In the genomic region with DNA sequence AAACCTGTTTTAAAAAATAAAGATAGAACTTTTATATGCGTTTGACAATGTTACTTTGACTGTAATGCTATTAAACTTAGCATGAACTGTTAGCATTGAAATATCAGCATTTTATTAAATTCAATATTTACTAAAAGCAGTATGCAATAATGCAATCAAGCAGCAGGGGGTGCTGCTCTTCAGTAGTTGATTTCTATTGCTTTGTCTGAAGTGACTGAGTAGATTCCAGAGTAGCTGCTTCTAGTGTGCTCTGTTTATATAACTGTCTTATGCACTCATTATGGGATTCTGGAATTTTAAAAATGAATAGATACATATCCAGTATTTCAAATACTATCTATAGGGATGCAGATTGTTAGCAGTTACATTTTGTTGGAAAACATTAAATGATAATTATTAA, we compare ENCODE assay signal across 7 mouse cellular contexts.
DNase-seq lines count a peak whose midpoint lies in the region; ATAC-seq and TF ChIP-seq lines count a peak whose summit lies in the region.

No protein-coding gene starts in this region.

- 0 out of 2 replicates have a peak, but pooled peaks cover 3% of the 10 kb centered on the region for H3K9me3 ChIP-seq in intestine, embryonic 14.5 days (ENCODE audit: control insufficient read depth, low read length)
- H3K9me3 ChIP-seq in intestine, embryonic 16.5 days (ENCODE audit: control insufficient read depth, low read length), result no peaks in the 10 kb centered on the region
- H3K9me3 ChIP-seq in G1E (replicated peaks), result no peaks in the 10 kb centered on the region
- no peaks in the 10 kb centered on the region for H3K9me3 ChIP-seq in hindbrain, postnatal 0 days (ENCODE audit: low read length)
- H3K9me3 ChIP-seq in lung, postnatal 0 days (ENCODE audit: low read length), result no peaks in the 10 kb centered on the region

- no peaks in the 10 kb centered on the region for H3K36me3 ChIP-seq in intestine, embryonic 14.5 days (ENCODE audit: control insufficient read depth, insufficient read depth, low read length)
- H3K36me3 ChIP-seq in intestine, embryonic 16.5 days (ENCODE audit: control insufficient read depth, insufficient read depth, low read length), result no peaks in the 10 kb centered on the region
- H3K36me3 ChIP-seq in G1E (replicated peaks), result no peaks in the 10 kb centered on the region
- H3K36me3 ChIP-seq in hindbrain, postnatal 0 days (ENCODE audit: insufficient read depth, low read length), result no peaks in the 10 kb centered on the region
- H3K36me3 ChIP-seq in lung, postnatal 0 days (ENCODE audit: insufficient read depth, low read length), result no peaks in the 10 kb centered on the region

- no peaks in the 10 kb centered on the region for H3K4me1 ChIP-seq in intestine, embryonic 14.5 days (replicated peaks; ENCODE audit: control insufficient read depth, insufficient read depth, low read length)
- no peaks in the 10 kb centered on the region for H3K4me1 ChIP-seq in intestine, embryonic 16.5 days (ENCODE audit: control insufficient read depth, insufficient read depth, low read length)
- no peaks in the 10 kb centered on the region for H3K4me1 ChIP-seq in G1E (ENCODE audit: insufficient read depth, low read depth, low read length)
- no peaks in the 10 kb centered on the region for H3K4me1 ChIP-seq in hindbrain, postnatal 0 days (ENCODE audit: insufficient read depth, low read length)
- H3K4me1 ChIP-seq in lung, postnatal 0 days (ENCODE audit: insufficient read depth, low read depth, low read length), result no peaks in the 10 kb centered on the region

- no peak overlapping the region for H3K27ac ChIP-seq in intestine, embryonic 14.5 days (ENCODE audit: low read depth)
- H3K27ac ChIP-seq in intestine, embryonic 16.5 days (ENCODE audit: low read length), result no peak overlapping the region
- no peak overlapping the region for H3K27ac ChIP-seq in hindbrain, postnatal 0 days
- no peak overlapping the region for H3K27ac ChIP-seq in lung, postnatal 0 days (ENCODE audit: low read length)

- H3K4me2 ChIP-seq in intestine, embryonic 14.5 days (ENCODE audit: low read length), result no peak overlapping the region
- no peak overlapping the region for H3K4me2 ChIP-seq in intestine, embryonic 16.5 days (ENCODE audit: low read depth, low read length)
- no peak overlapping the region for H3K4me2 ChIP-seq in hindbrain, postnatal 0 days (ENCODE audit: low read depth, low read length)
- no peak overlapping the region for H3K4me2 ChIP-seq in lung, postnatal 0 days (replicated peaks; ENCODE audit: low read depth, low read length)

- H3K4me3 ChIP-seq in intestine, embryonic 14.5 days (ENCODE audit: low read depth, low read length), result no peak overlapping the region
- no peak overlapping the region for H3K4me3 ChIP-seq in intestine, embryonic 16.5 days (ENCODE audit: low read length)
- no peak overlapping the region for H3K4me3 ChIP-seq in G1E (ENCODE audit: low read depth, low read length)
- H3K4me3 ChIP-seq in hindbrain, postnatal 0 days (ENCODE audit: low read length), result no peak overlapping the region
- H3K4me3 ChIP-seq in lung, postnatal 0 days (ENCODE audit: low read depth, low read length), result no peak overlapping the region

- peak; percentile 69 for DNase-seq in intestine, embryonic 14.5 days (ENCODE audit: low spot score)
- no peak for DNase-seq in G1E (ENCODE audit: low spot score)
- peak; percentile 6 for DNase-seq in c-Kit-positive CD71-negative TER-119-negative erythroid progenitor cells, embryonic 14.5 days (ENCODE audit: low read depth)
- DNase-seq in hindbrain, postnatal 0 days (ENCODE audit: low spot score), result peak; percentile 83
- peak; percentile 74 for DNase-seq in lung, postnatal 0 days (ENCODE audit: low spot score)
- DNase-seq in telencephalon, adult 2 months (ENCODE audit: low read depth, low spot score), result peak; percentile 31

- peak; percentile 16; the same call in 1 of the 2 replicates for TF ChIP-seq CTCF in G1E (IDR thresholded peaks at IDR 0.05; ENCODE audit: low read depth, low read length)
- TF ChIP-seq CTCF in hindbrain, postnatal 0 days (IDR thresholded peaks at IDR 0.05; ENCODE audit: low read depth), result peak; percentile 76
- TF ChIP-seq CTCF in lung, postnatal 0 days (IDR thresholded peaks at IDR 0.05), result peak; percentile 75

- 40% methylated on average over 1 of the region's 1 CpGs for WGBS in intestine, embryonic 14.5 days
- WGBS in intestine, embryonic 16.5 days, result 54% methylated on average over 1 of the region's 1 CpGs
- 56% methylated on average over 1 of the region's 1 CpGs for WGBS in hindbrain, postnatal 0 days
- WGBS in lung, postnatal 0 days, result 39% methylated on average over 1 of the region's 1 CpGs

- TF ChIP-seq EP300 in lung, postnatal 0 days (IDR thresholded peaks at IDR 0.05), result no peak

- no peak; the same call in 1 of the 2 replicates for ATAC-seq in intestine, embryonic 14.5 days (replicated peaks; ENCODE audit: low FRiP score, low TSS enrichment, low read depth)
- no peak for ATAC-seq in intestine, embryonic 16.5 days
- peak; percentile 34; the same call in 1 of the 2 replicates for ATAC-seq in G1E (ENCODE audit: extremely low read depth, insufficient number of reproducible peaks, low FRiP score, poor library complexity, severe bottlenecking)
- ATAC-seq in hindbrain, postnatal 0 days, result no peak
- ATAC-seq in lung, postnatal 0 days, result no peak

- no peak overlapping the region for H3K9ac ChIP-seq in intestine, embryonic 14.5 days (ENCODE audit: low read length)
- H3K9ac ChIP-seq in intestine, embryonic 16.5 days (ENCODE audit: low read depth, low read length), result no peak overlapping the region
- no peak overlapping the region for H3K9ac ChIP-seq in hindbrain, postnatal 0 days (replicated peaks; ENCODE audit: low read length)
- H3K9ac ChIP-seq in lung, postnatal 0 days (replicated peaks; ENCODE audit: low read depth), result no peak overlapping the region

- no peaks in the 10 kb centered on the region for H3K27me3 ChIP-seq in intestine, embryonic 14.5 days (replicated peaks; ENCODE audit: control insufficient read depth, insufficient read depth, low read length)
- no peaks in the 10 kb centered on the region for H3K27me3 ChIP-seq in intestine, embryonic 16.5 days (replicated peaks; ENCODE audit: control insufficient read depth, insufficient read depth, low read length)
- H3K27me3 ChIP-seq in G1E (ENCODE audit: insufficient read depth, low read length), result no peaks in the 10 kb centered on the region
- H3K27me3 ChIP-seq in hindbrain, postnatal 0 days (ENCODE audit: insufficient read depth, low read length), result no peaks in the 10 kb centered on the region
- no peaks in the 10 kb centered on the region for H3K27me3 ChIP-seq in lung, postnatal 0 days (replicated peaks; ENCODE audit: insufficient read depth, low read length)

Comparison
In these comparisons a context has a peak if more than half of its experiments do, and no peak if none do; other contexts are left out.
1. CTCF ChIP-seq: peak in every context shown above with its lines; median percentile 76 in hindbrain, postnatal 0 days; 75 in lung, postnatal 0 days; 16 in G1E.